Mouse (Mus musculus) liver, embryonic 14.5 days (tissue): ENCODE data around the gene Efnb2.

Experiments used
- CTCF ChIP-seq: IDR thresholded peaks from 2 replicates; pipeline ENCODE4 v1.5.1; 2016; ENCODE audit warnings: antibody characterized with exemption, low read depth, control low read depth
- EP300 ChIP-seq: IDR thresholded peaks from 2 replicates; pipeline ENCODE4 v1.6.1; 2016; ENCODE audit warnings: antibody characterized with exemption, low read depth

GRCm38 (mm10) chr8:8593371-8593770, 67.7 kb downstream of the Efnb2 start:
- TF ChIP-seq CTCF (no peak), EP300 (no peak)
